Mouse (Mus musculus) stomach, postnatal 0 days (tissue): Measurements from ENCODE around the gene Sppl2a.

Experiments
- CTCF ChIP-seq: IDR thresholded peaks from 2 replicates; pipeline ENCODE4 v1.5.1; 2016; ENCODE audit warnings: antibody characterized with exemption, low read depth, mild to moderate bottlenecking, moderate library complexity
- EP300 ChIP-seq: optimal IDR thresholded peaks from 2 replicates; pipeline ENCODE3; 2016; ENCODE audit warnings: antibody characterized with exemption

- no peak for TF ChIP-seq CTCF
- TF ChIP-seq EP300, result no peak
These were observed 1.3 kb downstream of the Sppl2a start for GRCm38 (mm10) chr2:126931784-126932183.
